Mouse (Mus musculus): ENCODE measurements around the gene Lss. TPM values are rescaled to one million over a fixed set of nuclear protein-coding genes. Genes with fewer than 3 reads are reported as not detected.
A peak's percentile ranks its signal among the peaks of the same experiment; 100 is the strongest.

Lss gene
- total and polyA plus RNA-seq, 3 experiments: 26.3 to 28.3 (median 27.5) TPM

DNA sequence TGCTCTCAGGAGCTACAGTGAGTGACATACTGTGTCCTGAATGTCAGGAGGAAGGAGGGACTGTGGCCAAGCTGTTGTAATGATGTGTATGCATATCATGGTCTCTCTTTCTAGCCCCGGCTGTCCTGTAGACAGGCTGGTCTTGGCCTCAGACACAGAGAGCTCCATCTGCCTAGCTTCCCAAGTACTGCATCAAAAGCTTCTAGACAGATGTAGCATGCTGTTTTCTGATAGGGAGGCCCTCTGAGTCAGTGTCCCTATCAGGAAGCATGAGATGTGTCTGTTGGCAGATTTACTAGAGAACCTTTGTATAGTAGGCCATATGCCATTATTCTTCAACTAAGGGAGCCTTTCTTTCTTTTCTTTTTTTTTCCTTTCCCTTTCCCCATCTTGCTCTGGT is 37.9 kb upstream of the Lss start (continued):
- TF ChIP-seq GATA1 (IDR thresholded peaks at IDR 0.05; ENCODE audit: low read depth, low read length) (peak; percentile 83), ZKSCAN1 (IDR thresholded peaks at IDR 0.05; ENCODE audit: low read depth, low read length) (no peak), ZMIZ1 (IDR thresholded peaks at IDR 0.05; ENCODE audit: low read depth, low read length) (no peak), CHD2 (IDR thresholded peaks at IDR 0.05; ENCODE audit: low read length) (no peak), SIN3A (IDR thresholded peaks at IDR 0.05; ENCODE audit: low read length) (peak; percentile 72), USF1 (IDR thresholded peaks at IDR 0.05; ENCODE audit: low read depth, low read length) (no peak), ELF1 (IDR thresholded peaks at IDR 0.05; ENCODE audit: low read depth, low read length) (peak; percentile 55; the same call in 1 of the 2 replicates), TCF12 (IDR thresholded peaks at IDR 0.05; ENCODE audit: low read depth, low read length) (peak; percentile 87)

DNA sequence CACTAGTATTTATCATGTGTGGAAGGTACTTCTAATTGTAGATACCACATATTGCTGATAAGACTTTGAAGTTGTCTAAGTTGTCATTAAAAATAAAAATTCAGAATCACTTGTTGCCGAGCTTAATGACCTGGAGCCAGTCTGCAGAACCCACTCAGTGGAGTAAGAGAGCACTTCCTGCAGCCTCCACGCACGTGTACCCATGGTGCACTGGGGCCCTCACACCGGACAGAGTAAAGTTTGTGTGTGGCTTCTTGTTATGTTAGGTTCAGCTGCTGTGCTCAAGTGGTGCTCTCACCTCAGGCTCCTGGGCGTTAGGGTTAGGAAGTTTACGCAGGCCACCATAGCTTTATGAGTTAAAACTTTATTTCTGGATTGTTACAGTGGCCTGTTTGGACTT is 35.9 kb upstream of the Lss start:
- no peaks in the 10 kb centered on the region for H3K27me3 ChIP-seq (ENCODE audit: control insufficient read depth in 1 of 2, insufficient read depth in 2 of 2, low read length in 2 of 2)
- peaks cover 25 to 37% of the 10 kb centered on the region in 2 experiments for H3K4me1 ChIP-seq (ENCODE audit: control insufficient read depth in 1 of 2, insufficient read depth in 2 of 2, low read length in 2 of 2)
- peak; percentile 37 for DNase-seq (ENCODE audit: low read depth, low spot score)
- H3K36me3 ChIP-seq (ENCODE audit: control insufficient read depth in 1 of 2, insufficient read depth in 2 of 2, low read length in 2 of 2): peaks cover 14 to 38% of the 10 kb centered on the region in 2 experiments
- H3K4me3 ChIP-seq (ENCODE audit: control insufficient read depth in 1 of 2, insufficient read depth in 1 of 2, low read depth in 2 of 2, low read length in 2 of 2): no peak overlapping the region
- H3K9ac ChIP-seq (ENCODE audit: control insufficient read depth, low read depth, low read length, poor library complexity, severe bottlenecking): peak overlapping the region; percentile 18; the same call in 1 of the 2 replicates
- H3K79me2 ChIP-seq (ENCODE audit: control insufficient read depth, insufficient read depth, low read length, poor library complexity): no peaks in the 10 kb centered on the region
- peak overlapping the region; percentile 88 for H3K27ac ChIP-seq (ENCODE audit: control insufficient read depth, low read depth, low read length)
- no peaks in the 10 kb centered on the region for H3K9me3 ChIP-seq (replicated peaks; ENCODE audit: insufficient read depth, low read length)
- TF ChIP-seq SMC3 (IDR thresholded peaks at IDR 0.05; ENCODE audit: low read depth, low read length): no peak
- peak; percentile 30; the same call in 1 of the 2 replicates for TF ChIP-seq GATA1 (IDR thresholded peaks at IDR 0.05; ENCODE audit: low read depth, low read length)
- no peak for TF ChIP-seq UBTF (IDR thresholded peaks at IDR 0.05; ENCODE audit: borderline replicate concordance, insufficient read depth, low read depth, low read length)
- peak; percentile 36; the same call in 1 of the 2 replicates for TF ChIP-seq TCF12 (IDR thresholded peaks at IDR 0.05; ENCODE audit: low read depth, low read length)
- TF ChIP-seq ZC3H11A (IDR thresholded peaks at IDR 0.05; ENCODE audit: low read depth, low read length): no peak
- TF ChIP-seq TBP (IDR thresholded peaks at IDR 0.05; ENCODE audit: low read depth, low read length): 0 out of 2 replicates have a peak, but pooled peaks have one; percentile 16
- 0 out of 2 replicates have a peak, but pooled peaks have one; percentile 32 for TF ChIP-seq ELF1 (IDR thresholded peaks at IDR 0.05; ENCODE audit: low read depth, low read length)
- TF ChIP-seq CTCF (IDR thresholded peaks at IDR 0.05 in 2 of 3, conservative IDR thresholded peaks at IDR 0.05 in 1 of 3; ENCODE audit: control insufficient read depth in 1 of 3, insufficient read depth in 1 of 3, low read depth in 2 of 3, low read length in 3 of 3, poor library complexity in 1 of 3, severe bottlenecking in 1 of 3): no peak
- no peak for TF ChIP-seq ZKSCAN1 (IDR thresholded peaks at IDR 0.05; ENCODE audit: low read depth, low read length)
- TF ChIP-seq GABPA (IDR thresholded peaks at IDR 0.05; ENCODE audit: low read depth, low read length): no peak
- TF ChIP-seq SIN3A (IDR thresholded peaks at IDR 0.05; ENCODE audit: low read length): peak; percentile 37; the same call in 1 of the 2 replicates
- no peak for TF ChIP-seq POLR2AphosphoS2 (IDR thresholded peaks at IDR 0.05; ENCODE audit: low read length)
- peak; percentile 64 for TF ChIP-seq HCFC1 (IDR thresholded peaks at IDR 0.05; ENCODE audit: low read depth, low read length)
- no peak for TF ChIP-seq CHD1 (IDR thresholded peaks at IDR 0.05; ENCODE audit: low read depth, low read length)
- TF ChIP-seq JUND (IDR thresholded peaks at IDR 0.05; ENCODE audit: low read depth, low read length): no peak
- TF ChIP-seq MYB (IDR thresholded peaks at IDR 0.05; ENCODE audit: low read depth, low read length): no peak
- no peak for TF ChIP-seq MAZ (IDR thresholded peaks at IDR 0.05; ENCODE audit: low read depth, low read length)
- peak; percentile 66 for TF ChIP-seq MAX (IDR thresholded peaks at IDR 0.05; ENCODE audit: low read length)
- no peak for TF ChIP-seq RCOR1 (IDR thresholded peaks at IDR 0.05; ENCODE audit: low read depth, low read length)
- TF ChIP-seq CHD2 (IDR thresholded peaks at IDR 0.05; ENCODE audit: low read length): no peak
- TF ChIP-seq RAD21 (IDR thresholded peaks at IDR 0.05; ENCODE audit: low read depth, low read length): no peak
- TF ChIP-seq USF1 (IDR thresholded peaks at IDR 0.05; ENCODE audit: low read depth, low read length): no peak
- TF ChIP-seq NRF1 (IDR thresholded peaks at IDR 0.05; ENCODE audit: insufficient read depth, low read depth, low read length, poor library complexity, severe bottlenecking): no peak
- no peak for TF ChIP-seq NELFE (IDR thresholded peaks at IDR 0.05; ENCODE audit: low read depth, low read length)
- no peak for TF ChIP-seq E2F4 (IDR thresholded peaks at IDR 0.05; ENCODE audit: borderline replicate concordance, low read depth, low read length)
- no peak for TF ChIP-seq POLR2AphosphoS5 (IDR thresholded peaks at IDR 0.05; ENCODE audit: borderline replicate concordance, low read depth, low read length)
- TF ChIP-seq MYC (IDR thresholded peaks at IDR 0.05; ENCODE audit: low read depth, low read length): peak; percentile 69; the same call in 1 of the 2 replicates
- TF ChIP-seq POLR2A (IDR thresholded peaks at IDR 0.05; ENCODE audit: control insufficient read depth in 1 of 2, insufficient read depth in 1 of 2, low read depth in 1 of 2, low read length in 2 of 2, poor library complexity in 1 of 2): peak in 1 of 2 experiments; percentile 26; a peak in 1 of 4 replicates
- TF ChIP-seq USF2 (IDR thresholded peaks at IDR 0.05; ENCODE audit: borderline replicate concordance in 1 of 2, insufficient read depth in 1 of 2, low read depth in 1 of 2, low read length in 2 of 2): no peak
- TF ChIP-seq KAT2A (conservative IDR thresholded peaks at IDR 0.05; ENCODE audit: low read depth, low read length): no peak
- peak; percentile 48 to 65; a peak in 2 of 4 replicates for TF ChIP-seq EP300 (IDR thresholded peaks at IDR 0.05; ENCODE audit: low read depth in 1 of 2, low read length in 2 of 2)
- peak; percentile 56; the same call in 1 of the 2 replicates for TF ChIP-seq MXI1 (IDR thresholded peaks at IDR 0.05; ENCODE audit: low read depth, low read length)
- 0 out of 2 replicates have a peak, but pooled peaks have one; percentile 6 for TF ChIP-seq ETS1 (IDR thresholded peaks at IDR 0.05; ENCODE audit: low read depth, low read length)
